Mouse (Mus musculus): ENCODE data around the gene Fbxw27. TPM values are rescaled to one million over a fixed set of nuclear protein-coding genes. Genes with fewer than 3 reads are reported as not detected.
"Not testable (repeated sequence)": the region's sequence is repeated elsewhere in the genome, so short reads cannot be mapped to it uniquely, and the experiment has no call there.

Fbxw27 gene
- polyA plus RNA-seq, 1 experiment from 2014 or later: not detected

GRCm38 (mm10) chr9:109805596-109805995, 15.1 kb upstream of the Fbxw27 start:
- not testable (repeated sequence) for ATAC-seq (replicated peaks; ENCODE audit: insufficient number of reproducible peaks, insufficient read depth, low FRiP score, low read depth); H3K4me1 ChIP-seq (replicated peaks); H3K27me3 ChIP-seq; H3K9me3 ChIP-seq (replicated peaks); H3K9ac ChIP-seq; H3K4me2 ChIP-seq; H3K36me3 ChIP-seq; H3K27ac ChIP-seq; H3K4me3 ChIP-seq
- 77% methylated on average over 2 of the region's 2 CpGs for WGBS

GRCm38 (mm10) chr9:109798051-109798450, 7.6 kb upstream of the Fbxw27 start:
- H3K27me3 ChIP-seq: no peaks in the 10 kb centered on the region
- 92% methylated on average over 1 of the region's 1 CpGs for WGBS

GRCm38 (mm10) chr9:109795811-109796210, 5.3 kb upstream of the Fbxw27 start:
- WGBS: 61% methylated on average over 2 of the region's 2 CpGs
- Histone ChIP-seq H3K9me3 (replicated peaks) (no peaks in the 10 kb centered on the region), H3K36me3 (no peaks in the 10 kb centered on the region), H3K4me1 (replicated peaks) (no peaks in the 10 kb centered on the region), H3K27ac (no peak overlapping the region), H3K27me3 (no peaks in the 10 kb centered on the region), H3K9ac (no peak overlapping the region), H3K4me2 (no peak overlapping the region), H3K4me3 (no peak overlapping the region)
- ATAC-seq (replicated peaks; ENCODE audit: insufficient number of reproducible peaks, insufficient read depth, low FRiP score, low read depth): no peak

More at GRCm38 (mm10) chr9:109798051-109798450, 7.6 kb upstream of the Fbxw27 start:
- Histone ChIP-seq H3K9me3 (replicated peaks) (no peaks in the 10 kb centered on the region), H3K4me1 (replicated peaks) (no peaks in the 10 kb centered on the region), H3K9ac (no peak overlapping the region), H3K4me3 (no peak overlapping the region), H3K4me2 (no peak overlapping the region), H3K36me3 (no peaks in the 10 kb centered on the region), H3K27ac (no peak overlapping the region)
- no peak for ATAC-seq (replicated peaks; ENCODE audit: insufficient number of reproducible peaks, insufficient read depth, low FRiP score, low read depth)

GRCm38 (mm10) chr9:109795221-109795620, 4.8 kb upstream of the Fbxw27 start:
- Histone ChIP-seq H3K36me3 (no peaks in the 10 kb centered on the region), H3K4me1 (replicated peaks) (no peaks in the 10 kb centered on the region), H3K9me3 (replicated peaks) (no peaks in the 10 kb centered on the region), H3K27ac (no peak overlapping the region), H3K9ac (no peak overlapping the region), H3K27me3 (no peaks in the 10 kb centered on the region), H3K4me3 (no peak overlapping the region), H3K4me2 (no peak overlapping the region)
- no peak for ATAC-seq (replicated peaks; ENCODE audit: insufficient number of reproducible peaks, insufficient read depth, low FRiP score, low read depth)
- WGBS: 83% methylated on average over 2 of the region's 2 CpGs

DNA sequence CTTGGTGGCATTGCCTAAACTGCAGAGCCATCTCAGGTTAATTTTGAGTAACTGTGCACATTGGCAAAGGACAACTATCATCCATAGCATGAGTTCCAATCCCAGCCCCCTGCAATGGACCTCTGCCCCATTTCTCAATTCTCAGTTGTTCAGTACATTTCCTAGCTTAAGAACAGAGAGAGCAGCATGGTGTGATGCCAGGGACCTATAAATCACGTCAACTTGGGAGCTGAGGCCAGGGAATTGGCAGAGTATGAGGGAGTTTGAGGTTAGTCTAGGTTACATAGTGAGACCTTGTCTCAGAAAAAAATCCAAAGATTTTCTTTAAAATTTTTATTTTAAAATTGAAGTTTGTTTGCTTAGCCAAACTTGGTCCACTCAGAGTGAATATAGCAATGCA, 23.6 kb downstream of the Fbxw27 start:
- not testable (repeated sequence) for H3K9ac ChIP-seq; H3K27me3 ChIP-seq; H3K4me3 ChIP-seq; H3K4me1 ChIP-seq (replicated peaks); H3K36me3 ChIP-seq; H3K9me3 ChIP-seq (replicated peaks); ATAC-seq (replicated peaks; ENCODE audit: insufficient number of reproducible peaks, insufficient read depth, low FRiP score, low read depth); H3K4me2 ChIP-seq; H3K27ac ChIP-seq
- 74% methylated on average over 1 of the region's 1 CpGs for WGBS

GRCm38 (mm10) chr9:109745989-109746388, 44.5 kb downstream of the Fbxw27 start, which contains the start of gene Fbxw26:
Gene Fbxw26 (minus strand): TSS chr9:109746089.
- not testable (repeated sequence) for H3K27ac ChIP-seq; H3K4me2 ChIP-seq; H3K4me1 ChIP-seq (replicated peaks); ATAC-seq (replicated peaks; ENCODE audit: insufficient number of reproducible peaks, insufficient read depth, low FRiP score, low read depth); H3K36me3 ChIP-seq; H3K9me3 ChIP-seq (replicated peaks); H3K4me3 ChIP-seq; H3K27me3 ChIP-seq; H3K9ac ChIP-seq
- 69% methylated on average over 3 of the region's 3 CpGs for WGBS

Other genes with a start within 250 kb of the Fbxw27 start
- gene Fbxw15, start 222.4 kb downstream of the Fbxw27 start, polyA plus RNA-seq (2015; fragmentation: Nextera tagmentation; extraction: Ambion mirVana): not detected in 2 replicates
- gene Fbxw24, start 164.6 kb downstream of the Fbxw27 start, polyA plus RNA-seq (2015; fragmentation: Nextera tagmentation; extraction: Ambion mirVana): not detected in 2 replicates
- not detected in 2 replicates for gene Fbxw25, start 126.0 kb downstream of the Fbxw27 start, polyA plus RNA-seq (2015; fragmentation: Nextera tagmentation; extraction: Ambion mirVana)
- gene Fbxw18, start 88.0 kb downstream of the Fbxw27 start, polyA plus RNA-seq (2015; fragmentation: Nextera tagmentation; extraction: Ambion mirVana): not detected in 2 replicates
- not detected in 2 replicates for gene Fbxw26, start 44.6 kb downstream of the Fbxw27 start, polyA plus RNA-seq (2015; fragmentation: Nextera tagmentation; extraction: Ambion mirVana)
- 1.4 TPM in 1 of 2 replicates, not detected in the other for gene Spink8, start 21.6 kb upstream of the Fbxw27 start, polyA plus RNA-seq (2015; fragmentation: Nextera tagmentation; extraction: Ambion mirVana)
- gene Nme6, start 42.1 kb upstream of the Fbxw27 start, polyA plus RNA-seq (2015; fragmentation: Nextera tagmentation; extraction: Ambion mirVana): 47.5 and 54.3 TPM in 2 replicates
- gene Camp, start 58.9 kb upstream of the Fbxw27 start, polyA plus RNA-seq (2015; fragmentation: Nextera tagmentation; extraction: Ambion mirVana): 2.0 and 3.7 TPM in 2 replicates
- gene Cdc25a, start 84.9 kb upstream of the Fbxw27 start, polyA plus RNA-seq (2015; fragmentation: Nextera tagmentation; extraction: Ambion mirVana): 12.0 and 17.9 TPM in 2 replicates
- gene Map4, start 140.8 kb upstream of the Fbxw27 start, polyA plus RNA-seq (2015; fragmentation: Nextera tagmentation; extraction: Ambion mirVana): 77.6 and 88.1 TPM in 2 replicates